Mouse (Mus musculus) adrenal gland, postnatal 36 days (tissue): ENCODE measurements at regions not wholly inside any gene's neighbourhood (a gene's known extent, or its start where the extent isn't known, plus 50 kb on each side); places are given as distances from the start of the nearest gene placed in this dataset.
A peak's percentile ranks its signal among the peaks of the same experiment; 100 is the strongest.

Experiments used
- DNase-seq, 2 experiments: peaks; one replicate each; pipeline ENCODE4 v3.0.0; 2021; ENCODE audit warnings: mixed read lengths in 1 of 2

- no peak for DNase-seq
Observed at GRCm38 (mm10) chr12:104562961-104563360, 89.8 kb upstream of the Gsc start.

- peak; percentile 29 to 33 for DNase-seq
Observed at GRCm38 (mm10) chr12:104560934-104561565, 87.9 kb upstream of the Gsc start.

GRCm38 (mm10) chr12:104557761-104558160 is 84.6 kb upstream of the Gsc start:
- peak in 1 of 2 experiments; percentile 59 for DNase-seq

- DNase-seq = no peak
Observed at GRCm38 (mm10) chr12:104557307-104557706, 84.2 kb upstream of the Gsc start.

GRCm38 (mm10) chr12:104548586-104548985 is 75.5 kb upstream of the Gsc start:
- no peak for DNase-seq

- DNase-seq = no peak
Observed at GRCm38 (mm10) chr12:104547561-104547960, 74.4 kb upstream of the Gsc start.

- DNase-seq = no peak
Observed at GRCm38 (mm10) chr12:104545993-104546769, 73.1 kb upstream of the Gsc start.

GRCm38 (mm10) chr12:104539911-104540310 is 66.8 kb upstream of the Gsc start:
- no peak for DNase-seq

- no peak for DNase-seq
Observed at GRCm38 (mm10) chr12:104538436-104538835, 65.3 kb upstream of the Gsc start.

GRCm38 (mm10) chr12:104531512-104532447 is 58.6 kb upstream of the Gsc start:
- no peak for DNase-seq

GRCm38 (mm10) chr12:104530586-104530985 is 57.5 kb upstream of the Gsc start:
- DNase-seq = no peak
